Mouse (Mus musculus): ENCODE measurements around the gene Dlat. TPM values are rescaled to one million over a fixed set of nuclear protein-coding genes. Genes with fewer than 3 reads are reported as not detected.

Gene Dlat
- polyA plus RNA-seq, 1 experiment from 2014 or later: 65.1 TPM

DNA sequence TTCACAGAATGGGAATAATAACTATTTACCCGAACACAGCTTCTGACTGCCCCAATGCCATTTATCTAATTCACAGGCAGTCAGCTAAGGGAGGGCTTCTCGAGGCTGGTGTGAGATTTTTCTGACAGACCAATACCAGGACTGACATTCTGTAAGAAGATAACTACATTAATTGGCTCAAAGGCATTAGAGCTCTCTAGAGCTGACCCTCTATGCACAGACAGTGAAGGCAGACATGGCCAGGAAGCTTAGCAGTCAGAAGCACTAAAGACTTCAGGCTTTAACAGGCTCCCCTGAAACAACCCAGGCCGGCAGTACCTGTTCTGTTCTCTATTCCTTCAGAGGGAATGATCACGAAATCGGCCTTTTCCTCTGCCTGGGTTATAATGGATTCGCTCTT lies 35.6 kb upstream of the Dlat start:
- H3K4me3 ChIP-seq (ENCODE audit: low read depth, low read length): no peak overlapping the region
- H3K9ac ChIP-seq (replicated peaks; ENCODE audit: low read depth, low read length): no peak overlapping the region
- no peaks in the 10 kb centered on the region for H3K27me3 ChIP-seq (ENCODE audit: control insufficient read depth, insufficient read depth, low read length)
- no peak for ATAC-seq (ENCODE audit: low read depth)
- H3K9me3 ChIP-seq (ENCODE audit: control insufficient read depth, low read length): no peaks in the 10 kb centered on the region
- 85% methylated on average over 6 of the region's 6 CpGs for WGBS
- H3K4me1 ChIP-seq (ENCODE audit: control insufficient read depth, insufficient read depth, low read length): peaks cover 12% of the 10 kb centered on the region
- H3K4me2 ChIP-seq (ENCODE audit: low read depth, low read length): no peak overlapping the region; the same call in 1 of the 2 replicates
- H3K27ac ChIP-seq (ENCODE audit: low read depth, low read length): no peak overlapping the region
- H3K36me3 ChIP-seq (ENCODE audit: control insufficient read depth, insufficient read depth, low read length): peaks cover 22% of the 10 kb centered on the region

DNA sequence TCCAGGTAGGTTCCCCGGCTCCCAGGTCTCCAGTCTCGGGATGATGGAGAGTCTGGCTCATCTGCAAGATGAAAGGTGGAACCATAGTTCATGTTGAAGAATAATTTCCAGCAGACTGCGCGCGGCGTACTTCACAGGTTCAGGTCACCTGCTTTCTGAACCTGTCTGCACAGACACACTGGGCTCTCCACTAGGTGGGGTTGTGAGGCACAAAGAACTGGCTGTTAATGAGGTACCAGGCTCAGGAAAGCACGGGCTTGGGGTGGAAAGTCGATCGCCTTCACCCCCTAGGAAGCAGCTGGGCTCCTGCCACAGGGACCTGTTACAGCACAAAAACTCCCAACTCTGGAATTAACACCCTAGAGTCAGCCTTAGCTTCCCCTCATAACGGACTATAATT lies 34.1 kb upstream of the Dlat start:
- peaks cover 38% of the 10 kb centered on the region for H3K36me3 ChIP-seq (ENCODE audit: control insufficient read depth, insufficient read depth, low read length)

DNA sequence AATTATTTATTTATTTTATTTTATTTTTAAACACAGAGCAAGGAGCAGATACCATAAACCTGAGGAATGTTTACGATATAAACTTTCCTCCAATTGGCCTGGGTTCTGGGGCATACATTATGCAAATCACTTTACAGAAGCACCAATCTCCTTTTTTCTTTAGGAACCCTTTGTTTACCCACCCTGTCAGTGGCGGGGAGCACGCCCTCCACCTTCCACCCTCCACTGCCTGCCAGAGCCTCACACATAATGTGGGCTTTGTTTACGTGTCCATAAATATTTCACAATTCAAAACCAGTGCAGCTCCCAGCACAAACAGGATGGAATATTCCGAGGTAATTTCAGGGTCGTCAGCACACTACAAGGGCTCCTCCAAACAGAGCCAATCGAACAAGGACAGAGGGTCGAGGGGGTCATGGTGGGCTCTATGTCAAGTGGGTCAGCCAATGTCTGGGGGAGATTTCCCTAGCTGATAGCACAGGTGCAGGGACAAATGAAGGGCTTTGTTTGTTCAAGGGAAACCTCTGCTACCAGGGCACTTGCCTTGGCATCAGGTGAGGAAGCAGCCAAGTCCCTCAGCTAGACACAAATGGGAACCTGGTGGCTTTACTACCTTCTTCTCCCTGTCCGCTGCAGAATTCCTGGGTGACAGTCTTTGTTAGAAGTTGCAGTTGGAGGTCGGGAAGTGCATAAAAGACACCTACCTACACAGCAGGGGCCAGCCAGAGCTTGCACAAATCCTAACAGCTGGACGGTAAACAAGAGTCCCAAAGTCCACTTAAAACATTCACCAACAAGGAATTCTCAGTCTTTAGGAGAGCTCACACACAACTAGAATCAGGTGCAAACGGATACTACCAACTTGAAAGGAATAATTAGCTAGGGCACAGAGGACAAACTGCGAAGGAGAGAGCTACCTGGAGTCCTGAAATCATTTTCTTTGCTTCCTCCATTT lies 33.3 kb upstream of the Dlat start:
- H3K9me3 ChIP-seq (ENCODE audit: control insufficient read depth, low read length): no peaks in the 10 kb centered on the region
- H3K4me2 ChIP-seq (ENCODE audit: low read depth, low read length): no peak overlapping the region
- H3K4me3 ChIP-seq (ENCODE audit: low read depth, low read length): no peak overlapping the region
- peaks cover 12% of the 10 kb centered on the region for H3K4me1 ChIP-seq (ENCODE audit: control insufficient read depth, insufficient read depth, low read length)
- 14% methylated on average over 13 of the region's 13 CpGs for WGBS
- ATAC-seq (ENCODE audit: low read depth): no peak
- no peak overlapping the region; the same call in 1 of the 2 replicates for H3K9ac ChIP-seq (replicated peaks; ENCODE audit: low read depth, low read length)
- peaks cover 45% of the 10 kb centered on the region for H3K36me3 ChIP-seq (ENCODE audit: control insufficient read depth, insufficient read depth, low read length)
- H3K27me3 ChIP-seq (ENCODE audit: control insufficient read depth, insufficient read depth, low read length): no peaks in the 10 kb centered on the region
- H3K27ac ChIP-seq (ENCODE audit: low read depth, low read length): no peak overlapping the region

More for the DNA sequence above, 34.1 kb upstream of the Dlat start:
- no peaks in the 10 kb centered on the region for H3K9me3 ChIP-seq (ENCODE audit: control insufficient read depth, low read length)
- H3K9ac ChIP-seq (replicated peaks; ENCODE audit: low read depth, low read length): no peak overlapping the region
- H3K4me3 ChIP-seq (ENCODE audit: low read depth, low read length): no peak overlapping the region
- no peak for ATAC-seq (ENCODE audit: low read depth)
- WGBS: 17% methylated on average over 10 of the region's 10 CpGs
- no peak overlapping the region for H3K27ac ChIP-seq (ENCODE audit: low read depth, low read length)
- H3K27me3 ChIP-seq (ENCODE audit: control insufficient read depth, insufficient read depth, low read length): no peaks in the 10 kb centered on the region
- no peak overlapping the region for H3K4me2 ChIP-seq (ENCODE audit: low read depth, low read length)
- peaks cover 12% of the 10 kb centered on the region for H3K4me1 ChIP-seq (ENCODE audit: control insufficient read depth, insufficient read depth, low read length)

DNA sequence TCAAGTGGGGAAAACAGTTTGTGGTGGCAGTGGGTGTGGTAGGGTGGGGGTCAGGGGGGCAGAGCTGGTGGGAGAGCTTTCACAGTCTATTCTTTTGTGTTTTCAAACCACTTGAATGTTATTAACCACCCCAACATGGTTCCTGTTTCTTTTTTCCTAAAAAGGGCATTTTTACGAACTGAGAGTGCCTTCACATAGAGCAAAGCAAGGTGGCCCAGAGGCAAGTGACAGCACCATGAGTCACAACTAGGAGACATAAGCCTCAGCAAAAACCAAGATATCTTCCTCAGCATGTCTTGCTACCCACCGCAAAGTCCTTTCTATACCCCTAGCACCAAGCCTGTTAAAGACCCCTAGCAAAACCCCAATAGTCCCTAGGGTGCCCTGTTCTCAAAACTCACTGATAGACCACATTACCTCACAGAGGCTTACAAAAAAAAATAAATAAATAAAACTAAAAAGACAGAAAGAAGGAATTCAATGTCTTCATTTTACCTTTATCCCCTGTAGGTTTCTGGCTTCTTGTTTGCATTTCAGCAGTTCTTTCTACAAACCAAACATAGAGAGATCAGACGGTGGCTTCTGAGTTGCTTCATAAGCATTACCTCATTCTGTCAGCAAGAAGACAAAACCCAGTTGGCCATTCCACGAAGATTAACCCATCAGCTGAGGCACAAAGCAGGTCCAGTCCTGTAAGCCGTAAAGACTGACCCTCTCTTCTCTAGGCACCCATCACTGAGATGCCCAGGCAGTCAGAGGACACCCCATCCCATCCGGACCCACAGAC lies 27.5 kb upstream of the Dlat start:
- 86% methylated on average over 6 of the region's 6 CpGs for WGBS
- H3K27ac ChIP-seq (ENCODE audit: low read depth, low read length): no peak overlapping the region
- no peak overlapping the region for H3K4me2 ChIP-seq (ENCODE audit: low read depth, low read length)
- no peaks in the 10 kb centered on the region for H3K27me3 ChIP-seq (ENCODE audit: control insufficient read depth, insufficient read depth, low read length)
- peaks cover 74% of the 10 kb centered on the region for H3K36me3 ChIP-seq (ENCODE audit: control insufficient read depth, insufficient read depth, low read length)
- no peak for ATAC-seq (ENCODE audit: low read depth)
- H3K4me1 ChIP-seq (ENCODE audit: control insufficient read depth, insufficient read depth, low read length): no peaks in the 10 kb centered on the region
- no peak overlapping the region for H3K4me3 ChIP-seq (ENCODE audit: low read depth, low read length)
- H3K9ac ChIP-seq (replicated peaks; ENCODE audit: low read depth, low read length): no peak overlapping the region
- no peaks in the 10 kb centered on the region for H3K9me3 ChIP-seq (ENCODE audit: control insufficient read depth, low read length)

DNA sequence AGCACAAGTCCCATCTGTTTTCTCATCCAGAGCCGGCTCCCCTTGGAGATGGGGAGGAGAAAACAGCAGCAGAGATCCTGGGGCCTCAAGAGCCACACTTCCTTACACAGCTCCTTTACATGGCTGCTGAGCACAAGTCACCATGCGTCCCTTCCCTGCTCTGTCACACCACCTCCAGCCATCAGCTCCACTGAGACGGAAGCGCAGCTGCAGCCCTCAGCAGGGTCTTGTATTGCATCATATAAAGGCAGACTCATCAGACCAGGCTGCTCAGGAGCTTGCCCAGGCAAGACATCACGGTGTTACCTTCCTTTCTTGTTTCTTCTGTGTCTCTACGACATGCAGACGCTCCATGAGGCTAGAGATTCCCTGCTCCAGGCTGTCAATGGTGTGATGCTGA lies 22.1 kb upstream of the Dlat start:
- Histone ChIP-seq H3K9me3 (ENCODE audit: control insufficient read depth, low read length) (no peaks in the 10 kb centered on the region), H3K4me3 (ENCODE audit: low read depth, low read length) (no peak overlapping the region), H3K9ac (replicated peaks; ENCODE audit: low read depth, low read length) (no peak overlapping the region), H3K4me2 (ENCODE audit: low read depth, low read length) (no peak overlapping the region), H3K4me1 (ENCODE audit: control insufficient read depth, insufficient read depth, low read length) (no peaks in the 10 kb centered on the region), H3K36me3 (ENCODE audit: control insufficient read depth, insufficient read depth, low read length) (peaks cover 56% of the 10 kb centered on the region), H3K27me3 (ENCODE audit: control insufficient read depth, insufficient read depth, low read length) (no peaks in the 10 kb centered on the region), H3K27ac (ENCODE audit: low read depth, low read length) (no peak overlapping the region)
- WGBS: 65% methylated on average over 7 of the region's 7 CpGs
- no peak for ATAC-seq (ENCODE audit: low read depth)

DNA sequence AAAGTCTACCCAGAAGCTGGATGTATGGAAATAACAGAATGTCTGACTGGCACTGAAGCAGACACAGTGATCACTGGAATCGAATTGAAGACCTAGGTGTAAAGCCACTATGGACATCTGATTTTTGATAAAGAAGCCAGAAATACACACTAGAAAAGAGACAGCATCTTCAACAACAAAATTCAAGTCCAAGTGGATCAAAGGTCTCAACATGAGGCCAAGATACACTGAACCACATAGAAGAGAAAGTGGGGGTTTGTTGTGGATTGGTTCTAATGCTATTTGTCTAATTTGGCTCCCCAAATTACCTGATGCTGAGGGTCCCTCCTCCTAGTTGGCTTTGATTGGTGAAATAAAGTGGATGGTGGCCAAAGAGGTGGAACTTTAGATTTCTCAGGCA lies 19.8 kb upstream of the Dlat start:
- no peak overlapping the region for H3K9ac ChIP-seq (replicated peaks; ENCODE audit: low read depth, low read length)
- no peak overlapping the region for H3K4me3 ChIP-seq (ENCODE audit: low read depth, low read length)
- WGBS: 100% methylated on average over 1 of the region's 1 CpGs
- no peak overlapping the region for H3K4me2 ChIP-seq (ENCODE audit: low read depth, low read length)
- H3K4me1 ChIP-seq (ENCODE audit: control insufficient read depth, insufficient read depth, low read length): no peaks in the 10 kb centered on the region
- no peak overlapping the region for H3K27ac ChIP-seq (ENCODE audit: low read depth, low read length)
- ATAC-seq (ENCODE audit: low read depth): no peak
- H3K9me3 ChIP-seq (ENCODE audit: control insufficient read depth, low read length): no peaks in the 10 kb centered on the region
- peaks cover 55% of the 10 kb centered on the region for H3K36me3 ChIP-seq (ENCODE audit: control insufficient read depth, insufficient read depth, low read length)
- no peaks in the 10 kb centered on the region for H3K27me3 ChIP-seq (ENCODE audit: control insufficient read depth, insufficient read depth, low read length)

DNA sequence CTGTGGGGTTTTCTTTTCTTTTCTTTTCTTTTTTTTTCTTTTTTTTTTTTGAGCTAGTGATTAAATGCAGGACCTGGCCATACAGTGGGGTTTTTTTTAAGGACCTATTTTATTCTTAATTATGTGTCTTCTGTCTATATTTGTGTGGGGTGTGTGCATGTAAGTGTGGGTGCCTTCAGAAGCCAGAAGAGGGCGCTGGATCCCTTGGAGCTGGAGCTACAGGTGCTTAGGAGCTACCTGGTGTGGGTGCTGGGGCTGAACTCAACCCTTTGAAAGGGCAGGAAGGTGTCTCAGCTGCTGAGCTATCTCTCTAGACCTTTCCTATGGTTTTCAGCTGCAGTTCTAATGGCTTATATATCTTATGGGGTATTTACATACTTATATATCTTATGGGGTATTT lies 15.2 kb upstream of the Dlat start:
- peaks cover 22% of the 10 kb centered on the region; the same call in 1 of the 2 replicates for H3K36me3 ChIP-seq (ENCODE audit: control insufficient read depth, insufficient read depth, low read length)
- no peaks in the 10 kb centered on the region for H3K4me1 ChIP-seq (ENCODE audit: control insufficient read depth, insufficient read depth, low read length)
- WGBS: 31% methylated on average over 1 of the region's 1 CpGs
- no peaks in the 10 kb centered on the region for H3K9me3 ChIP-seq (ENCODE audit: control insufficient read depth, low read length)
- no peak overlapping the region for H3K27ac ChIP-seq (ENCODE audit: low read depth, low read length)
- ATAC-seq (ENCODE audit: low read depth): no peak
- H3K4me2 ChIP-seq (ENCODE audit: low read depth, low read length): no peak overlapping the region
- no peak overlapping the region for H3K9ac ChIP-seq (replicated peaks; ENCODE audit: low read depth, low read length)
- no peak overlapping the region for H3K4me3 ChIP-seq (ENCODE audit: low read depth, low read length)
- H3K27me3 ChIP-seq (ENCODE audit: control insufficient read depth, insufficient read depth, low read length): no peaks in the 10 kb centered on the region

DNA sequence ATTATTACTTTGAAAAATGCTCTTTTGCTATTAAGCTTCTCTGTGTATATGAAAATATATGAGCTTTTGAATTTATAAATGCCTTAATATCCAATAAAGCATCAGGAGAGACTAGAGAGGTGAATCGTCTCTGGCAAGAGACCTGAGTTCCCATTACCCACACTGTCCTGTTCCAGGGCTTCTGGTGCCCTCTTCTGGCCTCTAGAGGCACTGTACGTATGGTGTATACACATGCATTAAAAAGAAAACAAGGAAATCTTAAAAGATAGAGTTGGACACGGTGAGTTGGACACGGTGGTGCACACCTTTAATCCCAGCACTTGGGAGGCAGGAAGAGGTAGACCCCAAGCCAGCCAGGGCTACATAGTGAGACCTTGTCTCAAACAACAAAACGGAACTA lies 11.1 kb upstream of the Dlat start:
- Histone ChIP-seq H3K4me3 (ENCODE audit: low read depth, low read length) (no peak overlapping the region), H3K36me3 (ENCODE audit: control insufficient read depth, insufficient read depth, low read length) (peaks cover 22% of the 10 kb centered on the region), H3K4me1 (ENCODE audit: control insufficient read depth, insufficient read depth, low read length) (no peaks in the 10 kb centered on the region), H3K9me3 (ENCODE audit: control insufficient read depth, low read length) (no peaks in the 10 kb centered on the region), H3K27me3 (ENCODE audit: control insufficient read depth, insufficient read depth, low read length) (no peaks in the 10 kb centered on the region), H3K9ac (replicated peaks; ENCODE audit: low read depth, low read length) (no peak overlapping the region), H3K4me2 (ENCODE audit: low read depth, low read length) (no peak overlapping the region), H3K27ac (ENCODE audit: low read depth, low read length) (no peak overlapping the region)
- WGBS: 37% methylated on average over 5 of the region's 5 CpGs
- ATAC-seq (ENCODE audit: low read depth): peak; percentile 54; the same call in 1 of the 2 replicates
